Mouse (Mus musculus) neural tube, embryonic 15.5 days (tissue): Measurements from ENCODE around the gene Nfatc2ip. TPM values are rescaled to one million over a fixed set of nuclear protein-coding genes. Genes with fewer than 3 reads are reported as not detected.
A peak's percentile ranks its signal among the peaks of the same experiment; 100 is the strongest.

Source experiments
- ATAC-seq: fragments of 200-750 bp; cut with Nextera tagmentation; 2 replicates; pipeline ENCODE4 v1.8.0; 2017; ENCODE audit warnings: mild to moderate bottlenecking, moderate TSS enrichment, moderate library complexity; ENCODE audit not compliant: low FRiP score
- H3K27ac ChIP-seq: fragments of 300-500 bp; sonication (generic); replicated peaks from 2 replicates; pipeline ENCODE4 v1.5.1; 2015; ENCODE audit warnings: mild to moderate bottlenecking, inconsistent platforms
- H3K27me3 ChIP-seq: fragments of 300-500 bp; sonication (generic); replicated peaks from 2 replicates; pipeline ENCODE4 v1.6.1; 2015; ENCODE audit warnings: inconsistent platforms
- H3K36me3 ChIP-seq: fragments of 300-500 bp; sonication (generic); 2 replicates; pipeline ENCODE4 v1.6.1; 2015; ENCODE audit warnings: inconsistent platforms
- H3K4me1 ChIP-seq: fragments of 300-500 bp; sonication (generic); 2 replicates; pipeline ENCODE4 v1.6.1; 2015; ENCODE audit warnings: inconsistent platforms
- H3K4me2 ChIP-seq: fragments of 300-500 bp; sonication (generic); 2 replicates; pipeline ENCODE4 v1.6.1; 2015; ENCODE audit warnings: inconsistent platforms, mild to moderate bottlenecking, moderate library complexity
- H3K4me3 ChIP-seq: fragments of 300-500 bp; sonication (generic); replicated peaks from 2 replicates; pipeline ENCODE4 v1.5.1; 2015; ENCODE audit warnings: mild to moderate bottlenecking, inconsistent platforms
- H3K9ac ChIP-seq: fragments of 300-500 bp; sonication (generic); replicated peaks from 2 replicates; pipeline ENCODE4 v1.6.1; 2015; ENCODE audit warnings: mild to moderate bottlenecking, inconsistent platforms
- H3K9me3 ChIP-seq: fragments of 300-500 bp; sonication (generic); replicated peaks from 2 replicates; pipeline ENCODE4 v1.6.1; 2016; ENCODE audit warnings: inconsistent platforms
- WGBS: fragments of 180-500 bp; shearing (Covaris S2); methylation state at CpG from one replicate; pipeline ENCODE4 v1.1.7; 2015; ENCODE audit warnings: mixed read lengths; 5-methylcytosine and 5-hydroxymethylcytosine counted together
- polyA plus RNA-seq: library from polyadenylated mRNA; unstranded; fragments of >200 nt; fragmentation: Nextera tagmentation; extraction: Ambion mirVana; gene quantifications from 2 replicates; pipeline ENCODE4 v1.2.1, GENCODE M21; 2015

Gene Nfatc2ip
- 2.4 and 2.8 TPM in 2 replicates for polyA plus RNA-seq

- H3K36me3 ChIP-seq: no peaks in the 10 kb centered on the region; the same call in 1 of the 2 replicates
- peak; percentile 100 for ATAC-seq
- whole genome bisulfite sequencing: under 1% methylated on average over 59 of the region's 59 CpGs
- H3K9ac ChIP-seq: peak within 1 kb of the TSS; percentile 67
- peak within 1 kb of the TSS; percentile 77 for H3K4me3 ChIP-seq
- H3K27ac ChIP-seq: peak within 1 kb of the TSS; percentile 75
- peak within 1 kb of the TSS; percentile 91 for H3K4me2 ChIP-seq
- peaks cover 12% of the 10 kb centered on the region for H3K4me1 ChIP-seq
- H3K9me3 ChIP-seq: no peaks in the 10 kb centered on the region
- H3K27me3 ChIP-seq: no peaks in the 10 kb centered on the region
Measured at GRCm38 (mm10) chr7:126396298-126397119, at the start of gene Nfatc2ip. TSS of gene Nfatc2ip (minus strand) at chr7:126396737.

DNA sequence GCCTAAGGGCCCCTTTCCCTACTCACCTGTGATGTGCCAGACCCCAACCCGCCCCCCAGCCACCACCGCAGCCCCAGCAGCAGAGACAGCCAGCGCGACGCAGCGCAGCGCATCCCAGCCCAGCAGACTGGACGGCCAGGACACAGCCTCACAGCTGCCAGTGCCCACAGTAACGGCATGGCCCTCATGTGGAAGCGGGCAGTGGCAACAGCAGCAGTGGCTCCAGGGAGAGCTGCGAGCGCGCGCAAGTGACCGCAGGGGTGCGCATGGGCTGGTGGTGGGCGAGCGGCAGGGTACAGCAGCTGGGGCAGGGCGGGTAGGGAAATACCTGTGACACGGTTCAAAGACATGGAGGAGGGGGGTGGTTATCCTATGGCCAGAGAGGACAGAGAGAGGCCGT lies 49.7 kb upstream of the Nfatc2ip start:
- Histone ChIP-seq H3K4me3 (no peak overlapping the region), H3K4me2 (no peak overlapping the region), H3K4me1 (no peaks in the 10 kb centered on the region), H3K36me3 (peaks cover 55% of the 10 kb centered on the region), H3K9me3 (no peaks in the 10 kb centered on the region), H3K9ac (no peak overlapping the region), H3K27ac (no peak overlapping the region), H3K27me3 (no peaks in the 10 kb centered on the region)
- no peak for ATAC-seq
- 95% methylated on average over 21 of the region's 21 CpGs for WGBS

- Histone ChIP-seq H3K27ac (no peak overlapping the region), H3K9me3 (no peaks in the 10 kb centered on the region), H3K27me3 (no peaks in the 10 kb centered on the region), H3K9ac (no peak overlapping the region), H3K4me2 (no peak overlapping the region), H3K4me1 (no peaks in the 10 kb centered on the region), H3K4me3 (no peak overlapping the region), H3K36me3 (peaks cover 56% of the 10 kb centered on the region)
- WGBS: 93% methylated on average over 15 of the region's 15 CpGs
- ATAC-seq: no peak
Measured at GRCm38 (mm10) chr7:126445104-126445815, 48.7 kb upstream of the Nfatc2ip start.

DNA sequence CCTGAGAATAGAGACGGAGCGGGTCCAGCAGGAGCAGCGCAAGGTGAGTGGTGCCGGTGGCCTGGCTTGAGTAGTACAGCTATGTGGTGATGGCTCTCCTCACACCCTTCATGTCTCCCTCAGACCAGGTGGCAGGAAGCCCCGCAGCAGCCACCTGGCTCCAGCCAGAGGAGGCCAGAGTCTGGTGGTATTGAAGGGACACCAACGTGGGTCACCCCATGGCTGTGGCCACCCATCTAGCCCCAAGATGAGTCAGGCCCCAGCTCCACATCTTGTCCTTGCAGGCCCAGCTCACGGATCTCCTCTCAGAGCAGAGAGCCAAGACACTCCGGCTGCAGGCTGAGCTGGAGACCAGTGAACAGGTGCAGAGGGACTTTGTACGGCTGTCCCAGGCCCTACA lies 48.0 kb upstream of the Nfatc2ip start:
- Histone ChIP-seq H3K4me2 (no peak overlapping the region), H3K36me3 (peaks cover 59% of the 10 kb centered on the region)
- WGBS: 97% methylated on average over 9 of the region's 9 CpGs

GRCm38 (mm10) chr7:126443997-126444396 lies 47.5 kb upstream of the Nfatc2ip start:
- Histone ChIP-seq H3K4me1 (no peaks in the 10 kb centered on the region), H3K27ac (no peak overlapping the region), H3K9me3 (no peaks in the 10 kb centered on the region), H3K36me3 (peaks cover 59% of the 10 kb centered on the region), H3K4me2 (no peak overlapping the region), H3K9ac (no peak overlapping the region), H3K4me3 (no peak overlapping the region), H3K27me3 (no peaks in the 10 kb centered on the region)
- no peak for ATAC-seq
- 94% methylated on average over 10 of the region's 10 CpGs for WGBS

More for the DNA sequence above, 48.0 kb upstream of the Nfatc2ip start:
- Histone ChIP-seq H3K9ac (no peak overlapping the region), H3K9me3 (no peaks in the 10 kb centered on the region), H3K4me1 (no peaks in the 10 kb centered on the region), H3K27me3 (no peaks in the 10 kb centered on the region), H3K27ac (no peak overlapping the region), H3K4me3 (no peak overlapping the region)
- ATAC-seq: no peak

- H3K36me3 ChIP-seq: peaks cover 43% of the 10 kb centered on the region
Measured at GRCm38 (mm10) chr7:126440134-126440533, 43.6 kb upstream of the Nfatc2ip start.

DNA sequence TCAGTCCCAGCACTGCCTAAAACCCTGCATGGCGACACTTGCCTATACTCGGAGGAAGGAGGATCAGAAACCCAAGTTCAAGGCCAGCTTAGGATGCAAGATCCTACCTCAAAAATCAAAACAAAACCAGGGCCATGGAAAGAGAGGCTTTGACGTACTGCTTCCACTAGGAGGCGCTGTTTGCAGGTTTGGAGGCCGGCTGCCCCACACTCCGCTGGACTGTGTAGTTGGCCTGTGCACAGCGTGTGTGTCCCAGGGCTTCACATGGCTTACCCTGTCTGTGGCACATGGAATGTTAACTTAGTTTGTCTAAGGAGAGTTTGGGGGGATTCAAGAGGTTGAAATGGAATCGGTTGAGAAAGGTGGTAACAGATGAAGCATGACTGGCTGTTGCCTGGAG lies 40.3 kb upstream of the Nfatc2ip start:
- Histone ChIP-seq H3K27me3 (no peaks in the 10 kb centered on the region), H3K4me3 (no peak overlapping the region), H3K36me3 (peaks cover 26% of the 10 kb centered on the region), H3K27ac (no peak overlapping the region), H3K9ac (no peak overlapping the region), H3K9me3 (no peaks in the 10 kb centered on the region), H3K4me1 (no peaks in the 10 kb centered on the region), H3K4me2 (no peak overlapping the region)
- ATAC-seq: no peak
- 20% methylated on average over 8 of the region's 8 CpGs for WGBS

More at GRCm38 (mm10) chr7:126440134-126440533, 43.6 kb upstream of the Nfatc2ip start:
- H3K9me3 ChIP-seq: no peaks in the 10 kb centered on the region
- WGBS: 72% methylated on average over 9 of the region's 9 CpGs
- H3K9ac ChIP-seq: no peak overlapping the region
- ATAC-seq: no peak
- H3K4me2 ChIP-seq: no peak overlapping the region
- H3K4me3 ChIP-seq: no peak overlapping the region
- H3K4me1 ChIP-seq: no peaks in the 10 kb centered on the region
- no peak overlapping the region for H3K27ac ChIP-seq
- no peaks in the 10 kb centered on the region for H3K27me3 ChIP-seq

DNA sequence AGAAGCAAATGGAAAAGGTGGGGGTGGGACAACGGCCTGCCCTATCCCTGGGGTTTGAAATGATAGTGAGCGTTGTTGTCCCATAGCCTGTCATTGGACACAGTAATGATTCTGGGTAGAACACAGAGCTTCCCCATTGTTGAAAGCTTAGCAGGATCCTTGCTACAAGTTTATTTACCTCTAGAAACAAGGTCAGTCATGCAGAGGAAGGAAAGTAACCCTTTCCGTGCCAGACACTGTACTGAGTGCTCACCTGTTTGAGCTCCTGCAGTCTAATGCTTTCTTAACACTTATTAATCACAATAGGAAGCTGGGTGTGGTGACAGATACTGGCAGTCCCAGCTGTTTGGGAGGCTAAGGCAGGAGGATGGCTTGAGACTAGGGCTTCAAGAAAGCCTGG lies 39.3 kb upstream of the Nfatc2ip start:
- no peak for ATAC-seq
- 92% methylated on average over 3 of the region's 3 CpGs for WGBS
- H3K4me1 ChIP-seq: no peaks in the 10 kb centered on the region
- H3K9me3 ChIP-seq: no peaks in the 10 kb centered on the region
- H3K27ac ChIP-seq: no peak overlapping the region
- H3K9ac ChIP-seq: no peak overlapping the region
- H3K36me3 ChIP-seq: peaks cover 24% of the 10 kb centered on the region; the same call in 1 of the 2 replicates
- H3K27me3 ChIP-seq: no peaks in the 10 kb centered on the region
- no peak overlapping the region for H3K4me3 ChIP-seq
- H3K4me2 ChIP-seq: no peak overlapping the region

- WGBS: 88% methylated on average over 7 of the region's 7 CpGs
- Histone ChIP-seq H3K27me3 (no peaks in the 10 kb centered on the region), H3K4me1 (peaks cover 6% of the 10 kb centered on the region), H3K4me2 (no peak overlapping the region), H3K9ac (no peak overlapping the region), H3K27ac (no peak overlapping the region), H3K36me3 (peaks cover 21% of the 10 kb centered on the region; the same call in 1 of the 2 replicates), H3K4me3 (no peak overlapping the region), H3K9me3 (no peaks in the 10 kb centered on the region)
- no peak for ATAC-seq
Measured at GRCm38 (mm10) chr7:126434726-126435125, 38.2 kb upstream of the Nfatc2ip start.

DNA sequence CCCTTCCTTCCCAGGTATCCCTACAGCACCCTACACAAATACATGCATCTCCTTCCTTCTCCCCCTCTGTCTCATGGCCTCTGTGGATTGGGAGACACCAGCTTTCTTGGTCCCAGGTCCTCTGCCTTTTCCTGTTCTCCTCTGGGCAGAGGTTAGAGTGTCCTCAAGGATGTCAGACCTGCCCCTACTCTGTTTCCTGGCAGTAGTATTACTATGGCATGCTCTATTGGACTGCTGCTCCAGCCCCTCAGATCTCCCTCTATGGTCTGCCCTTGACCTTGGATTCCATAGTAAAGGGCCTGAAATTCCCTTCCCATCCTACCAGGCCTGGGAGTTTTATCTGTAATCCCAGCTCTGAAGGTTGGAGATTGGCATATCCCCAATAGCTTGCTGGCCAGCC lies 33.6 kb upstream of the Nfatc2ip start:
- Histone ChIP-seq H3K9ac (peak overlapping the region; percentile 87; the same call in 1 of the 2 replicates), H3K4me3 (peak overlapping the region; percentile 79), H3K36me3 (peaks cover 11% of the 10 kb centered on the region; the same call in 1 of the 2 replicates), H3K27ac (no peak overlapping the region), H3K4me1 (peaks cover 25% of the 10 kb centered on the region), H3K9me3 (no peaks in the 10 kb centered on the region), H3K27me3 (no peaks in the 10 kb centered on the region), H3K4me2 (peak overlapping the region; percentile 91)
- ATAC-seq: no peak

- Histone ChIP-seq H3K27me3 (no peaks in the 10 kb centered on the region), H3K4me3 (peak overlapping the region; percentile 79), H3K9me3 (no peaks in the 10 kb centered on the region), H3K9ac (peak overlapping the region; percentile 87), H3K4me2 (peak overlapping the region; percentile 91), H3K27ac (peak overlapping the region; percentile 94), H3K36me3 (peaks cover 5% of the 10 kb centered on the region; the same call in 1 of the 2 replicates), H3K4me1 (peaks cover 25% of the 10 kb centered on the region)
- 27% methylated on average over 15 of the region's 15 CpGs for WGBS
- ATAC-seq: peak; percentile 32
Measured at GRCm38 (mm10) chr7:126429503-126429898, 33.0 kb upstream of the Nfatc2ip start.
